ENCODE assay signal across 19 mouse cellular contexts in genomic region chr5:45931252-45931651, GRCm38 (mm10).
A peak's percentile ranks its signal among the peaks of the same experiment; 100 is the strongest.
DNase-seq lines count a peak whose midpoint lies in the region; ATAC-seq lines count a peak whose summit lies in the region.
"Had no signal": no experiment of that assay in that cellular context is flagged by ENCODE, and none has a peak within 500 bp of the region (broad histone marks: within the 10 kb centered on the region; RNA-seq: fewer than 3 reads in every experiment).

No protein-coding gene starts in this region.

- WGBS in embryonic facial prominence, embryonic 14.5 days: 71% methylated on average over 2 of the region's 2 CpGs
- 84% methylated on average over 2 of the region's 2 CpGs for WGBS in embryonic facial prominence, embryonic 10.5 days
- 67% methylated on average over 2 of the region's 2 CpGs for WGBS in embryonic facial prominence, embryonic 15.5 days

- H3K27me3 ChIP-seq in embryonic facial prominence, embryonic 14.5 days (replicated peaks; ENCODE audit: control insufficient read depth, insufficient read depth, low read length): no peaks in the 10 kb centered on the region
- H3K27me3 ChIP-seq in embryonic facial prominence, embryonic 10.5 days (replicated peaks; ENCODE audit: low read depth, poor library complexity, severe bottlenecking): no peaks in the 10 kb centered on the region
- H3K27me3 ChIP-seq in embryonic facial prominence, embryonic 15.5 days: no peaks in the 10 kb centered on the region
- H3K27me3 ChIP-seq: CH12.LX had no signal

- peak; percentile 86; the same call in 1 of the 2 replicates for ATAC-seq in embryonic facial prominence, embryonic 14.5 days (ENCODE audit: low read depth)
- peak; percentile 54; the same call in 1 of the 2 replicates for ATAC-seq in embryonic facial prominence, embryonic 15.5 days (ENCODE audit: insufficient number of reproducible peaks, low FRiP score, low TSS enrichment, low read depth)
- ATAC-seq: activated CD4-positive, CD25-positive, alpha-beta regulatory T cell, adult 4 months; CD4-positive, CD25-positive, alpha-beta regulatory T cell, adult 4 months; Patski had no signal

- H3K4me3 ChIP-seq in embryonic facial prominence, embryonic 14.5 days (ENCODE audit: low read depth, low read length): no peak overlapping the region
- H3K4me3 ChIP-seq in embryonic facial prominence, embryonic 10.5 days: no peak overlapping the region
- no peak overlapping the region for H3K4me3 ChIP-seq in embryonic facial prominence, embryonic 15.5 days (replicated peaks)

- no peaks in the 10 kb centered on the region for H3K36me3 ChIP-seq in embryonic facial prominence, embryonic 14.5 days (ENCODE audit: control insufficient read depth, insufficient read depth, low read length)
- H3K36me3 ChIP-seq in embryonic facial prominence, embryonic 10.5 days (replicated peaks): no peaks in the 10 kb centered on the region
- no peaks in the 10 kb centered on the region for H3K36me3 ChIP-seq in embryonic facial prominence, embryonic 15.5 days
- H3K36me3 ChIP-seq: G1E had no signal

- peak; percentile 39 for DNase-seq in embryonic facial prominence, embryonic 14.5 days (ENCODE audit: low spot score)
- no peak for DNase-seq in embryonic facial prominence, embryonic 10.5 days (ENCODE audit: low spot score)
- no peak for DNase-seq in lung, postnatal 10 days
- DNase-seq: adrenal gland, adult 2 months; adrenal gland, adult 8-10 months; adrenal gland, postnatal 10 days; adrenal gland, postnatal 14 days; adrenal gland, postnatal 25 days; adrenal gland, postnatal 36 days; B cell, adult 2 months; cerebellum, adult 11 months; cerebellum, adult 11-12 months; cerebellum, adult 18-20 months had no signal

- H3K9ac ChIP-seq in embryonic facial prominence, embryonic 14.5 days (ENCODE audit: low read depth, low read length): no peak overlapping the region
- H3K9ac ChIP-seq in embryonic facial prominence, embryonic 15.5 days: no peak overlapping the region

- no peak overlapping the region for H3K4me2 ChIP-seq in embryonic facial prominence, embryonic 14.5 days (ENCODE audit: low read depth, low read length)
- H3K4me2 ChIP-seq in embryonic facial prominence, embryonic 15.5 days (replicated peaks): no peak overlapping the region

- H3K4me1 ChIP-seq in embryonic facial prominence, embryonic 14.5 days (ENCODE audit: control insufficient read depth, insufficient read depth, low read length): no peaks in the 10 kb centered on the region
- peaks cover 2% of the 10 kb centered on the region for H3K4me1 ChIP-seq in embryonic facial prominence, embryonic 10.5 days
- no peaks in the 10 kb centered on the region for H3K4me1 ChIP-seq in embryonic facial prominence, embryonic 15.5 days

- H3K9me3 ChIP-seq in embryonic facial prominence, embryonic 14.5 days (ENCODE audit: control insufficient read depth, low read length): no peaks in the 10 kb centered on the region
- H3K9me3 ChIP-seq in embryonic facial prominence, embryonic 10.5 days: no peaks in the 10 kb centered on the region
- H3K9me3 ChIP-seq in embryonic facial prominence, embryonic 15.5 days (replicated peaks): no peaks in the 10 kb centered on the region
- H3K9me3 ChIP-seq: G1E had no signal

- no peak overlapping the region for H3K27ac ChIP-seq in embryonic facial prominence, embryonic 14.5 days (replicated peaks; ENCODE audit: low read depth, low read length)
- H3K27ac ChIP-seq in embryonic facial prominence, embryonic 10.5 days (replicated peaks): no peak overlapping the region
- no peak overlapping the region for H3K27ac ChIP-seq in embryonic facial prominence, embryonic 15.5 days (replicated peaks)
